Mouse (Mus musculus) liver, embryonic 16.5 days (tissue): Measurements from ENCODE around the gene Olfr700. TPM values are rescaled to one million over a fixed set of nuclear protein-coding genes. Genes with fewer than 3 reads are reported as not detected.
"Not testable (repeated sequence)": the region's sequence is repeated elsewhere in the genome, so short reads cannot be mapped to it uniquely, and the experiment has no call there.

Source experiments
- ATAC-seq: fragments of 200-750 bp; cut with Nextera tagmentation; 2 replicates; pipeline ENCODE4 v1.8.0; 2017; ENCODE audit warnings: low read depth, mild to moderate bottlenecking, moderate number of reproducible peaks, moderate library complexity
- H3K27ac ChIP-seq: fragments of 300-500 bp; sonication (generic); 2 replicates; pipeline ENCODE4 v1.5.1; 2014; ENCODE audit warnings: mild to moderate bottlenecking, low read length
- H3K27me3 ChIP-seq: fragments of 300-500 bp; sonication (generic); 2 replicates; pipeline ENCODE4 v1.6.1; 2014; ENCODE audit warnings: low read depth, low read length, mixed read lengths; ENCODE audit not compliant: control insufficient read depth, insufficient read depth
- H3K36me3 ChIP-seq: fragments of 300-500 bp; sonication (generic); 2 replicates; pipeline ENCODE4 v1.6.1; 2014; ENCODE audit warnings: mild to moderate bottlenecking; ENCODE audit not compliant: control insufficient read depth, insufficient read depth
- H3K4me1 ChIP-seq: fragments of 300-500 bp; sonication (generic); 2 replicates; pipeline ENCODE4 v1.6.1; 2014; ENCODE audit warnings: low read depth, low read length, mixed read lengths; ENCODE audit not compliant: control insufficient read depth
- H3K4me2 ChIP-seq: fragments of 300-500 bp; sonication (generic); 2 replicates; pipeline ENCODE4 v1.6.1; 2014; ENCODE audit warnings: low read depth, low read length, mixed read lengths
- H3K4me3 ChIP-seq: fragments of 300-500 bp; sonication (generic); 2 replicates; pipeline ENCODE4 v1.5.1; 2014; ENCODE audit warnings: low read depth, mild to moderate bottlenecking, low read length
- H3K9ac ChIP-seq: fragments of 300-500 bp; sonication (generic); 2 replicates; pipeline ENCODE4 v1.6.1; 2014; ENCODE audit warnings: low read depth, low read length
- H3K9me3 ChIP-seq: fragments of 300-500 bp; sonication (generic); replicated peaks from 2 replicates; pipeline ENCODE4 v1.6.1; 2016; ENCODE audit warnings: low read length; ENCODE audit not compliant: control insufficient read depth
- WGBS: fragments of 180-500 bp; shearing (Covaris S2); extraction: QIAGEN DNeasy Blood & Tissue Kit; methylation state at CpG from one replicate; pipeline ENCODE4 v1.1.7; 2014; ENCODE audit not compliant: insufficient replicate concordance; 5-methylcytosine and 5-hydroxymethylcytosine counted together
- polyA plus RNA-seq: library from polyadenylated mRNA; unstranded; fragments of >200 nt; fragmentation: Nextera tagmentation; extraction: Ambion mirVana; gene quantifications from 2 replicates; pipeline ENCODE4 v1.2.1, GENCODE M21; 2015

The Olfr700 gene
- not detected in 2 replicates for polyA plus RNA-seq

DNA sequence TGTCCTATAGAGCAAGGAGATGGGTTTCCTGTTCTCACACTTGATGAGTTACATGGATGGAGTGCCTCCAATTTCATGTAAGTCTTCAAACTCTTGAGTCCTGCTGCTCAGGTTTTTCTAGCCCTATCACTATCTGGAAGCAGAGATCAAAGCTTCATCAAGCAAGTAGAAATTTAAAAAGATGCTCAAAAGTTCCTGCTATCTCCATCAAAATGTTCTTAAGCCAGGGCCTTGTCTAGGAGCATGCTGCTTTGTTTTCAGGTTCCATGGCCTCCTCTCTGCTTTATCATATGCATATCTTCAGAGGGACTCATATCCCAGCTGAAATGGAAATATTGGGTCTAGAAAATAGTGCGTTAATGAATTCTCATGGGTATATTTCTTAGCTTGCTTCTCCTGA, at the start of gene Olfr700:
Gene Olfr700 (minus strand): TSS at position 101 of the 400 bp plus-strand sequence.
- no peak for ATAC-seq
- H3K4me3 ChIP-seq = no peak within 1 kb of the TSS
- H3K9me3 ChIP-seq = no peaks in the 10 kb centered on the region
- H3K27me3 ChIP-seq = no peaks in the 10 kb centered on the region
- H3K27ac ChIP-seq = no peak within 1 kb of the TSS
- H3K4me2 ChIP-seq = no peak within 1 kb of the TSS
- no peaks in the 10 kb centered on the region for H3K4me1 ChIP-seq
- H3K36me3 ChIP-seq = no peaks in the 10 kb centered on the region
- WGBS = 67% methylated on average over 1 of the region's 1 CpGs
- H3K9ac ChIP-seq = no peak within 1 kb of the TSS

DNA sequence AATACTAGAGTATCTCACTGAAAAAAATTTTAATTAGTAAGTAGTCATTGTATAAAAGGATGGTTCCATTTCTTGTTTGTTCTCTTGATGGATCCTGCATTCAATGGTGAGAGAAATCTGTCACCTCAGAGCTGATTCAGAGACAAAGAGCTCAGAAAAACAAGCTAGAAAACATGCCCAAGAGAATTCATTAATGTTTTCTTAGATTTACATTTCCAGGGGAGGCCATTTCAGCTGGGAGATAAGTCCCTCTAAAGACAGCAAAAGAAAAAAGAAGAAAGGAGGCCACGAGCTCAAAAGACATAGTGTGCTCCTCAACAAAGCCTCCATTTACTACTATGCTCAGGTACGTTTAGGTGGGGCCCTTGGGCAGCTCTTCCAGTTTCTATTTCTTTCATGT, 34.4 kb upstream of the Olfr700 start, which contains the start of gene Olfr703:
Gene Olfr703 (plus strand): TSS at position 301 of the 400 bp plus-strand sequence.
- no peak within 1 kb of the TSS for H3K4me3 ChIP-seq
- WGBS = 35% methylated on average over 2 of the region's 2 CpGs
- ATAC-seq = no peak
- H3K27me3 ChIP-seq = no peaks in the 10 kb centered on the region
- H3K9ac ChIP-seq = no peak within 1 kb of the TSS
- no peak within 1 kb of the TSS for H3K27ac ChIP-seq
- H3K4me1 ChIP-seq = no peaks in the 10 kb centered on the region
- no peaks in the 10 kb centered on the region for H3K9me3 ChIP-seq
- H3K36me3 ChIP-seq = no peaks in the 10 kb centered on the region
- no peak within 1 kb of the TSS for H3K4me2 ChIP-seq

DNA sequence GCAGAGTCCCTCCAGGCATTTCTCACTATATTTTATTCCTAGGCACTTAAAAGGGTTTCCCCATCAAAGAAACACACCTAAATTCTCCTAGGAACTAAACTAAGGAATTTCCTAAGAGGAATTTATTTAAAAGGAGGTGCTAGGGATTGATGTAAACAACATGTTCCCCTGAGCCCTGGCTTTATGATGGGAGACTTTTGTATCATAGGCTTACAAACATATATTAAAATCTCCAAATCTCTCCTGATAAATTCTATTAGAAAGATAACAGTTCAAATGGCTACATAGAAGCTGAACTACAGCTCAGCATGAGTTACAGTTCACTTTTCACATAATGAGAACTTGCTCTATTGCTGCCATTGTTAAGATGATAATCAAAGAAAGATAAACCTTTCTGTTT, 25.2 kb upstream of the Olfr700 start, which contains the start of gene Olfr702:
Gene Olfr702 (minus strand): TSS at position 101 of the 400 bp plus-strand sequence.
- Histone ChIP-seq H3K4me1 (no peaks in the 10 kb centered on the region), H3K4me3 (no peak within 1 kb of the TSS), H3K9ac (no peak within 1 kb of the TSS), H3K27ac (no peak within 1 kb of the TSS), H3K27me3 (no peaks in the 10 kb centered on the region), H3K9me3 (no peaks in the 10 kb centered on the region), H3K4me2 (no peak within 1 kb of the TSS), H3K36me3 (no peaks in the 10 kb centered on the region)
- ATAC-seq = no peak

DNA sequence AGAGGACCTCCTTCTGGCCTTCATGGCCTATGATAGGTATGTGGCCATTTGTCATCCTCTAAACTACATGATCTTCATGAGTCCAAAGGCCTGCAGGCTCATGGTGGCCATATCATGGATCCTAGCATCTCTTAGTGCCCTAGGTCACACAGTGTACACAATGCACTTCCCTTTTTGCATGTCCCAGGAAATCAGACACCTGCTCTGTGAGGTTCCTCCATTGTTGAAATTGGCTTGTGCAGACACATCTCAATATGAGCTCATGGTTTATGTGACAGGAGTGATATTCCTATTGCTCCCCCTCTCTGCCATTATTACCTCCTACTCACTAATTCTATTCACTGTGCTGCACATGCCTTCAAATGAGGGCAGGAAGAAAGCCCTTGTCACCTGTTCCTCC, 9.8 kb upstream of the Olfr700 start:
- no peaks in the 10 kb centered on the region for H3K4me1 ChIP-seq
- ATAC-seq = no peak
- no peaks in the 10 kb centered on the region for H3K27me3 ChIP-seq
- H3K9me3 ChIP-seq = no peaks in the 10 kb centered on the region
- H3K27ac ChIP-seq = no peak overlapping the region
- H3K4me2 ChIP-seq = no peak overlapping the region
- no peak overlapping the region for H3K4me3 ChIP-seq
- H3K36me3 ChIP-seq = no peaks in the 10 kb centered on the region
- H3K9ac ChIP-seq = no peak overlapping the region

DNA sequence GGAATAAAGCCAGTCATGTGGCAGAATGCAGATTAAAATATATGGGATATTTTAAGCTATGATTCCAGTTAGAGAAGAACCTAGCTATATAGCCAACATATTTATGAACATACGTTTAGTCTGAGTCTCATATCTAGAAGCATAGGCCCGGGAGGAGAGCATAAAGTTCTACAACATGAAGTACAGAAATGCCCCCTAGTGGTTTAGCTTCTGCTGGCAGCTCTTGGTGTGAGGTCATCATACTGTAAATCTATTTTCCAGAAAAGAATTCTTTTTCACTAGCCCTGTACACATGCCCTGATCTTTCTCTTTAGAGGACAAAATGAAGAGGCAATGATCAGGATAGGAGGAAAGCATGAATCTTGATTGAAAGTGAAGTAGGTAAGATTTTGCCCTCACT, 7.1 kb upstream of the Olfr700 start:
- no peaks in the 10 kb centered on the region for H3K27me3 ChIP-seq
- H3K4me3 ChIP-seq = no peak overlapping the region
- H3K9ac ChIP-seq = no peak overlapping the region
- H3K4me2 ChIP-seq = no peak overlapping the region
- H3K27ac ChIP-seq = no peak overlapping the region
- no peaks in the 10 kb centered on the region for H3K9me3 ChIP-seq
- H3K36me3 ChIP-seq = no peaks in the 10 kb centered on the region
- no peaks in the 10 kb centered on the region for H3K4me1 ChIP-seq
- no peak for ATAC-seq
- WGBS = 18% methylated on average over 2 of the region's 2 CpGs

DNA sequence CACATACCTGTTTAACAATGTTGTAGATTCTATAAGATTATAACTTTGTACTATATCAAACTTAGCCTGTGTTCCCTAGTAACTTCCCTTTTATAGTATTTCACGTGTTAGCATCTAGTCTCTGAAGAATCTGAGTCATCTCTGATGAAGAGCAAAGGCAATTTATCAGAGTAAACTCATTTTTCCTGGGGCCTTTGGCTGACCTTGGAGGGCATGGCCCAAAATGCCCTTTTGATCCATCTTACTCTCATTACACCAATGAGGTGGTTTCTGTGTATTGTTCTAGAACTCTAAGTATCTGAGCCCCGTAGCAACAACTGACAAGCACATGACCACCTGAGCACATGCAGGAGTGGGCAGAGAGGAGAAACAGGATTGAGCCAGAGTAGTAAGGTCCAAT, 5.2 kb upstream of the Olfr700 start, which contains the start of gene Olfr701:
Gene Olfr701 (plus strand): TSS at position 301 of the 400 bp plus-strand sequence.
- H3K36me3 ChIP-seq = no peaks in the 10 kb centered on the region
- no peak within 1 kb of the TSS for H3K4me2 ChIP-seq
- no peaks in the 10 kb centered on the region for H3K4me1 ChIP-seq
- no peaks in the 10 kb centered on the region for H3K27me3 ChIP-seq
- WGBS = 35% methylated on average over 2 of the region's 2 CpGs
- no peak for ATAC-seq
- H3K9me3 ChIP-seq = no peaks in the 10 kb centered on the region
- no peak within 1 kb of the TSS for H3K4me3 ChIP-seq
- no peak within 1 kb of the TSS for H3K27ac ChIP-seq
- no peak within 1 kb of the TSS for H3K9ac ChIP-seq

DNA sequence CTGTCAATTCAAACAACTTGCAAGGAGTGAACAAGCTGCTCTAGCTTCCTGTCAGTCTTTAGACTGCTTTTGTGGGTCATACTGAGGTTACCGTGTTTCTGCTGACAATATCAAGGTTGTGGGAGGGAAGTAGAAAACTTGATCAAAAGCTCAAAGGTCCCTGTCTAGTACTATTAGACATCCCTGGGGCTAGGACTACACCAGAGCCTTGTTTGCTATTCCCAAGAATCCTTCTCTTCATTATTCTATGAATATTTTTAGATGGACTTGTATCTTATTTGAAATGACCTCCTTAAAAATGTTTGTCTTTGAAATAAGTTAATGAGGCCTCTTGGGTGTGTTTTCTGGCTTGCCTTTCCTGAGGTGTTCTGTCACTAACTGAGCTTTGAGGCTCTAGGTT, 15.5 kb downstream of the Olfr700 start, which contains the start of gene Olfr699:
Gene Olfr699 (minus strand): TSS at position 101 of the 400 bp plus-strand sequence.
- ATAC-seq = no peak
- WGBS = 45% methylated on average over 1 of the region's 1 CpGs
- H3K4me2 ChIP-seq = no peak within 1 kb of the TSS
- H3K4me1 ChIP-seq = no peaks in the 10 kb centered on the region
- no peaks in the 10 kb centered on the region for H3K9me3 ChIP-seq
- H3K27ac ChIP-seq = no peak within 1 kb of the TSS
- no peak within 1 kb of the TSS for H3K9ac ChIP-seq
- H3K36me3 ChIP-seq = no peaks in the 10 kb centered on the region
- H3K4me3 ChIP-seq = no peak within 1 kb of the TSS
- no peaks in the 10 kb centered on the region for H3K27me3 ChIP-seq

DNA sequence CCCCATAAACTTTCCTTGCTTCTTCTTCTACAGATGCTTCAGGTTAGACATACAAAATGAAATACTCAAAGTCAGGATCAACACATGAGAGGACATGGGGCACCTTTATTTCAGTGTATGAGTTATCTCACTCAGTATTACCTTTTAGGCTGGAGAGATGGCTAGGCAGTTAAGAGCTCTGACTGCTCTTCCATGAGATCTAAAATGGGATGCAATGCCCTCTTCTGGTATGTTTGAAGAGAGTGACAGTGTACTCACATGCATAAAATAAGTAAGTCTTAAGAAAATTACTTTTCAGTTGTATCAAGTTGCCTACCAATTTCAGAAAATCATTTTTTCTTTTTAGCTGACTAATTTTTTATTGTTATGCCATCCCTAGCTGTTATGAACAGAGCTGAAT, 20.3 kb downstream of the Olfr700 start:
- Histone ChIP-seq H3K36me3 (no peaks in the 10 kb centered on the region), H3K4me3 (no peak overlapping the region), H3K4me1 (no peaks in the 10 kb centered on the region), H3K9me3 (no peaks in the 10 kb centered on the region), H3K9ac (no peak overlapping the region), H3K27ac (no peak overlapping the region), H3K27me3 (no peaks in the 10 kb centered on the region), H3K4me2 (no peak overlapping the region)
- no peak for ATAC-seq

DNA sequence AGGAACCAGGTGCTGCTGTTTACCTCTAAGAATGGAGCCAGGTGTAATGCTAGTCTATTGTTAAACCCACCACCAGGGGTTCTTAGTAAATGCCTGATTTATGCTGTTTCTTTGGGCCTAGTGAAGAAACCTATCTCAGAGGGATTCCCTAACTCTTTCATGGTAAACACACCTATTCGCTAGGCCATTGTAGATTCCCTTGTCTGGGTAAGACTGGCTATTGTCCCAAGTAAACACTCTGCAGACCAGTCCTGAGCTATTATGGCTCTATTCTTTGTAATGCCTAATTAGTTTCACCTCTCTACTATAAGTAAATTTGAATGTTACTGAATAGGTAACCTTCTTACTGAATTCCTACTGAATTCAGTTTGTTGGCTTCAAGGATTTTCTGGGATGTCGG, 47.6 kb downstream of the Olfr700 start:
- not testable (repeated sequence) for H3K9ac ChIP-seq, H3K36me3 ChIP-seq, H3K4me3 ChIP-seq, H3K9me3 ChIP-seq, H3K27ac ChIP-seq, H3K4me1 ChIP-seq, ATAC-seq, H3K27me3 ChIP-seq, H3K4me2 ChIP-seq
- 72% methylated on average over 2 of the region's 2 CpGs for WGBS
